Mouse (Mus musculus) E14TG2a.4 (cell line): ENCODE data around the gene Ccdc117.
"Not testable (repeated sequence)": the region's sequence is repeated elsewhere in the genome, so short reads cannot be mapped to it uniquely, and the experiment has no call there.

Experiments
- H3K27me3 ChIP-seq: 2 replicates; pipeline ENCODE4 v1.6.1; 2014; ENCODE audit warnings: low read length, control low read depth; ENCODE audit not compliant: insufficient read depth
- H3K36me3 ChIP-seq: 2 replicates; pipeline ENCODE4 v1.6.1; 2014; ENCODE audit warnings: low read length, control low read depth; ENCODE audit not compliant: insufficient read depth
- H3K4me1 ChIP-seq: replicated peaks from 2 replicates; pipeline ENCODE4 v1.6.1; 2014; ENCODE audit warnings: low read depth, low read length, control low read depth
- H3K4me3 ChIP-seq: replicated peaks from 2 replicates; pipeline ENCODE4 v1.5.1; 2014; ENCODE audit warnings: mild to moderate bottlenecking, low read length
- H3K9me3 ChIP-seq: 2 replicates; pipeline ENCODE4 v1.6.1; 2014; ENCODE audit warnings: low read length, control low read depth
- CTCF ChIP-seq: conservative IDR thresholded peaks from 2 replicates; pipeline ENCODE4 v1.5.1; 2014; ENCODE audit warnings: low read length
- NANOG ChIP-seq: IDR thresholded peaks from 2 replicates; pipeline ENCODE4 v1.6.1; 2014; ENCODE audit warnings: borderline replicate concordance, low read length, mixed read lengths
- POU5F1 ChIP-seq: IDR thresholded peaks from 2 replicates; pipeline ENCODE4 v1.6.1; 2014; ENCODE audit warnings: low read length, borderline replicate concordance

The Ccdc117 gene

GRCm38 (mm10) chr11:5563898-5564297 is 21.9 kb upstream of the Ccdc117 start:
- TF ChIP-seq NANOG (no peak), POU5F1 (no peak), CTCF (no peak)
- Histone ChIP-seq H3K4me3 (no peak overlapping the region), H3K9me3 (peaks cover 8% of the 10 kb centered on the region), H3K27me3 (peaks cover 9% of the 10 kb centered on the region; the same call in 1 of the 2 replicates), H3K4me1 (peaks cover 39% of the 10 kb centered on the region), H3K36me3 (no peaks in the 10 kb centered on the region)

- Histone ChIP-seq H3K9me3 (peaks cover 4% of the 10 kb centered on the region), H3K36me3 (no peaks in the 10 kb centered on the region), H3K4me3 (no peak overlapping the region; the same call in 1 of the 2 replicates), H3K4me1 (peaks cover 41% of the 10 kb centered on the region), H3K27me3 (peaks cover 13% of the 10 kb centered on the region; the same call in 1 of the 2 replicates)
- TF ChIP-seq NANOG, result peak; percentile 47; the same call in 1 of the 2 replicates
- TF ChIP-seq CTCF, result no peak
Measured at GRCm38 (mm10) chr11:5562625-5563268, 20.8 kb upstream of the Ccdc117 start.

GRCm38 (mm10) chr11:5560273-5560672 is 18.3 kb upstream of the Ccdc117 start:
- Histone ChIP-seq H3K36me3 (no peaks in the 10 kb centered on the region), H3K4me3 (no peak overlapping the region), H3K4me1 (peaks cover 41% of the 10 kb centered on the region), H3K9me3 (no peaks in the 10 kb centered on the region), H3K27me3 (peaks cover 13% of the 10 kb centered on the region; the same call in 1 of the 2 replicates)
- TF ChIP-seq CTCF (no peak), NANOG (no peak), POU5F1 (no peak)

- TF ChIP-seq CTCF (no peak), NANOG (no peak), POU5F1 (no peak)
Measured at GRCm38 (mm10) chr11:5551931-5552330, 9.9 kb upstream of the Ccdc117 start.

GRCm38 (mm10) chr11:5551430-5551829 is 9.4 kb upstream of the Ccdc117 start:
- H3K9me3 ChIP-seq, result peaks cover 46% of the 10 kb centered on the region

More at GRCm38 (mm10) chr11:5551931-5552330, 9.9 kb upstream of the Ccdc117 start:
- Histone ChIP-seq H3K4me3 (no peak overlapping the region), H3K36me3 (no peaks in the 10 kb centered on the region), H3K4me1 (no peaks in the 10 kb centered on the region), H3K9me3 (peaks cover 46% of the 10 kb centered on the region), H3K27me3 (no peaks in the 10 kb centered on the region)

GRCm38 (mm10) chr11:5546693-5547092 is 4.7 kb upstream of the Ccdc117 start:
- Histone ChIP-seq H3K27me3 (no peaks in the 10 kb centered on the region), H3K4me3 (no peak overlapping the region), H3K36me3 (no peaks in the 10 kb centered on the region), H3K9me3 (peaks cover 42% of the 10 kb centered on the region), H3K4me1 (peaks cover 40% of the 10 kb centered on the region)
- TF ChIP-seq NANOG, result no peak
- no peak for TF ChIP-seq CTCF
- TF ChIP-seq POU5F1, result no peak

More at GRCm38 (mm10) chr11:5551430-5551829, 9.4 kb upstream of the Ccdc117 start:
- Histone ChIP-seq H3K36me3 (no peaks in the 10 kb centered on the region), H3K4me1 (peaks cover 2% of the 10 kb centered on the region), H3K4me3 (no peak overlapping the region), H3K27me3 (no peaks in the 10 kb centered on the region)
- TF ChIP-seq POU5F1 (no peak), CTCF (no peak)

- H3K36me3 ChIP-seq, result peaks cover 7% of the 10 kb centered on the region
- H3K4me3 ChIP-seq, result no peak overlapping the region
- peaks cover 51% of the 10 kb centered on the region for H3K4me1 ChIP-seq
- H3K27me3 ChIP-seq, result no peaks in the 10 kb centered on the region
- TF ChIP-seq POU5F1, result no peak
- TF ChIP-seq NANOG, result no peak
- TF ChIP-seq CTCF, result no peak
- peaks cover 30% of the 10 kb centered on the region for H3K9me3 ChIP-seq
Measured at GRCm38 (mm10) chr11:5545457-5545856, 3.5 kb upstream of the Ccdc117 start.

- H3K9me3 ChIP-seq, result peaks cover 22% of the 10 kb centered on the region
- H3K4me1 ChIP-seq, result peaks cover 57% of the 10 kb centered on the region
- not testable (repeated sequence) for H3K27me3 ChIP-seq, H3K4me3 ChIP-seq
- peaks cover 12% of the 10 kb centered on the region for H3K36me3 ChIP-seq
Measured at GRCm38 (mm10) chr11:5544709-5545108, 2.7 kb upstream of the Ccdc117 start.

GRCm38 (mm10) chr11:5543281-5543680 is 1.3 kb upstream of the Ccdc117 start:
- H3K9me3 ChIP-seq, result peaks cover 8% of the 10 kb centered on the region

More at GRCm38 (mm10) chr11:5543281-5543680, 1.3 kb upstream of the Ccdc117 start:
- no peak overlapping the region for H3K4me3 ChIP-seq
- no peaks in the 10 kb centered on the region for H3K27me3 ChIP-seq
- H3K36me3 ChIP-seq, result peaks cover 26% of the 10 kb centered on the region
- TF ChIP-seq NANOG (no peak), CTCF (no peak), POU5F1 (no peak)
- peaks cover 71% of the 10 kb centered on the region for H3K4me1 ChIP-seq
